Mouse (Mus musculus) spleen, adult 18-20 months (tissue): ENCODE measurements around the gene Tff3.

Source experiments
- DNase-seq, 2 experiments: peaks; one replicate each; pipeline ENCODE4 v3.0.0; 2022; ENCODE audit warnings: mixed read lengths in 2 of 2

Gene Tff3

DNA sequence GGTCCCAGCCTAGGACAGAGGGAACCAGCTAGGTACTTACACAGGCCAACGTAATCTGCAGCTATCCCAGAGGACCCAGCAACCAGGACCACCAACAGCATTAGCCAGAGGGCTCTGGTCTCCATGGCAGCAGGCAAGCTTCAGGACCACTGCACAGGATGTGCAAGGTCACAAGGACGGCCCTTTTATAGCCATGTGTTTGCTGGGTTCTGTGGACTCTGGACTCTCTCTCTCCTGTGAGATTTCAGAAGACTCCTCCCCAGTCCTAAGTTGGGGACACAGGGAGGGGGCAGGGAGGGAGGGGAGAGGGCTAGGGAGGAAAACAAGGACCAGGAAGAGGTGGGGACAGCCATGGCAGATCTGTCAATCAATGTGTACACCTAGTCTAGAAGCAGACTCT is at the start of gene Tff3:
Gene Tff3, minus strand, starts transcription at position 195 of the 400 bp plus-strand sequence.
- DNase-seq = no peak

GRCm38 (mm10) chr17:31176321-31176720 is 46.9 kb upstream of the Tff3 start:
- DNase-seq = no peak

DNA sequence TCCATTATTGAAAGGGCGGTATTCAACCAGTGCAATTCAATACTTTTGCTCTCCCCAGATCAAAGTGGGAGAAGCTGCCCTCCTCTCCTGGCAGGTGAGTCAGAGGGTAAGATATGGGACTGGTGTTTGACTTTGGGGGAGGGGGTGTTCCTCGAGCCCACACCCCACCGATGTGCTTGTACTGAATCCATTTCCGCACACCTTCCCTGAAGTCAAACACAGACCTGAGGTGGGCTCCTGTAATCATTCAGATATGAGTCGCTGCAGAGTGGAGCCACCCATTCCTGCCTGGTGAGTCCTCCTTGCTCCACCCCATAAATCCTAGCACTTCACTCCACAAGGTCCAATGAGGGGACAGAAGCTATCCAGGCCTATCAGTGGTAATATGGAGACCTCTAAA is 40.4 kb upstream of the Tff3 start:
- DNase-seq = no peak

- no peak for DNase-seq
These were observed 35.7 kb upstream of the Tff3 start, which contains the start of gene Tff1 for GRCm38 (mm10) chr17:31165127-31165526. TSS of gene Tff1 (minus strand) at chr17:31165277.

DNA sequence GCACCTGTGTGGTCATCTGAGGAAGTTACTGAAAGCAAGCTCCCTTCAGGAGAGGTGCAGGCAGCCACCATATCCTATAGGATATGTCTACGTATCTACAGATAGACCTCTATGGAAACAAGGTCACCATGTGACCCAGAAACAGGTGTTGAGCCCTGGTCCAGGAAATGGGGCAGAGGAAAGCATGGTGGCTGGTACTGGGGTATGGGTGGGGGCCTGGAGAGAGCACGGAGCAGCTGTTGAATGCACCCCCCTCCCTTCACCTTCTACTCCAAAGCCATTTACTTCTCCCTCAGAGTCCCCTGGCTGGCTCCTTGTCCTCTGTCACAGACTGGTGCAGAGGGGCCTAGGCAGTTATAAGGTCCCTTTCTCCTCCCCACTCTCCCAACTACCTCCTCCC is 34.4 kb upstream of the Tff3 start:
- no peak for DNase-seq

GRCm38 (mm10) chr17:31162607-31163006 is 33.2 kb upstream of the Tff3 start:
- DNase-seq = no peak

DNA sequence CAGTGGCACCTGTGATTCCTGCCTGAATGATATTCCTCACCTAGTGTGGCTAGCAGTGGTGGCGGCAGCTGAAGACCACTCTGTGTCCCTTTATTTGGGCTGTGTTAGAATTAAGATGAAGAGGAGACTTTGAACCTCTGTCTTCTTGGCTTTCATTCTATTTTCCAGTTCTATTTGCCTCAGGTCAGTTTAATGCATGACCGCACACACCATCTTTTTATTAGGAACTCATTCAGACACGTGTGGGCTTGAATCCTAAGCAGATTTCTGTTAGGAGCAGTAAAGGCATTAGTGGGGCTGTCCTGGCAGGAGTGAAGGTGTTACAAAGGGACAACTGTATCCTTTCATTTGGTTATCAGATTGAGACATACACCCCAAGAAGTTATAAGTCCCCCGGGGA is 30.8 kb upstream of the Tff3 start:
- no peak for DNase-seq

GRCm38 (mm10) chr17:31157921-31158320 is 28.5 kb upstream of the Tff3 start:
- DNase-seq = no peak

- DNase-seq = no peak
These were observed 24.3 kb upstream of the Tff3 start for GRCm38 (mm10) chr17:31153785-31154184.

DNA sequence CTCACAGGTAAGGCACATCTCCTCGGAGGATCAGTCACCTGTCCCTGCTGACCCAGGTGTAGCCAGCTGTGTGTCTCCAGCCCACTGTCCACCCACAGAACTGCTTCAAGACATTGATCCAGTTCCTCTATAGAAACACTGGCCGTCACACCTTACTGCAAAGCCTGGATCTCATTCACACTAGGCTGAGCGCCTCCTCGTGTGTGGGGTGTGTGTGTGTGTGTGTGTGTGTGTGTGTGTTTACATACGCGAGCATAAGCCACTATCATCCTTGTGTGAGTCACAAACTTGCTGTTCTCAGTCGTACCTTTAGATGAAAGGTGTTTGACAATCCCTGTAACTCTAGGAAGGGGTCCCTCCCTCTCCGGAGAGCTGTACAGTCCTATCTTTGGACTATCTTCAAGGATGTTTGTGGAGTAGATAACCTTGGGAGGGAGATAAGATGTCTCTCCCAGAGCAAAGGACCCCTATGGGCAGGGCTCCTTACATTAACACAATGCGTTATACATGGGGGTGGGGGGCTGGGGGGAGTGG is 23.6 kb upstream of the Tff3 start:
- no peak for DNase-seq

- no peak for DNase-seq
These were observed 23.1 kb upstream of the Tff3 start for GRCm38 (mm10) chr17:31152512-31152911.

DNA sequence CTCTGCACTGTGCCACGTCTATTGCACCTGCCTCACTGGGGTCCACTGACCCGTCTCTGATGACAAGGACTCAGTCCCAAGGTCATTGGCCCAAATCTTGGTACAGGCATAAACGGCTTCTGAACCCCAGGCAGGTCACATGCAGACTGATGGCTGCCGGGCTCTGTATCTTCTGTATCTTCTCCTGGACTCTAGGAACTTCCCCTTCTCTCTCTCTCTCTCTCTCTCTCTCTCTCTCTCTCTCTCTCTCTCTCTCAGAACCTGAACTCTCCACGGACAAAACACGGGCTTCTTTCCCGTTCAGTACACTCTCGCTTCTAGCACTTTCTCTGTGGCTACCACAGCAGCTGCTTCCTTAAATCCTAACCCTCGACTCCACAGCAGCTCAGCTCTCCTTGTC is 16.6 kb upstream of the Tff3 start:
- DNase-seq = no peak

GRCm38 (mm10) chr17:31144040-31145037 is 14.9 kb upstream of the Tff3 start, which contains the start of gene Tff2:
TSS of gene Tff2 (minus strand) at chr17:31144282.
- no peak for DNase-seq

- no peak for DNase-seq
These were observed 12.7 kb upstream of the Tff3 start for GRCm38 (mm10) chr17:31142116-31142515.

DNA sequence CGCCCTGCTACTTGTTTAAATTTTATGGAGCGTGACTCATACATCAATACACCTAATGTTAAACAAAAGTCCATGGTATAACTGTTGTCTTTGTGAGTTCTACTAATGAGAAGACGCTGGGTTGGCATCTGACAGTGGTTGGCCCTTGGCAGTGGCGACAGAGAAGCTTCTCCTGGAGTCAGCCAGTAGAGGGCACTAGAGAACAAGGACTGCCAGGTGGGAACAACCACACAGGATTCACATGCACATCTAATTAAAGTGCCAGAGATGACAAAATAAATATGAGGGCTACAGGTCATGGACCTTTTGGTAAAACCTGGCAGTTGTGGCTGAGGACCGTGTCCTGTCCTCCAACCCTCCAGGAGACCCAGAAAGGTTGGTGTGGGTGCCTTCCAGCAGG is 9.0 kb upstream of the Tff3 start:
- peak; percentile 19 to 43 for DNase-seq

- no peak for DNase-seq
These were observed 7.4 kb upstream of the Tff3 start for GRCm38 (mm10) chr17:31136821-31137220.

GRCm38 (mm10) chr17:31136291-31136690 is 6.8 kb upstream of the Tff3 start:
- no peak for DNase-seq

DNA sequence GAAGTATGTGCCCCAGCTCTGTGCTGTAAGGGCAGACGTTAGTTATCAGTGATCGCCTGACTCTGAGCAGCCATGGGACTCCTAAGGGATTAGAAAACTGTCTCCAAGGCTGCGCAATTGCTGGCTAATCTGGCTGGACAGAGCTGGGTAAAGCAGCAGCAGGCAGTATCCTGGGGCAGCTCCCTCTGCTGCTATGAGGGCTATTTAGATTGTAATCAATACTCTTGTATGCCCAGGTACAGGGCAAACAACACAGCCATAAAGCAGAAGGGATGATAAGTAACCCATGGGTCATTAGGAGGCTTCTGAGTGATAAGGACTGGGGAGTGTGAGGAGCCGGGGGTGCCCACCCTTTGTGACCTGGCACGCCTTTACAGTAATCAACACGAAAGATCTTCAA is 5.5 kb upstream of the Tff3 start:
- no peak for DNase-seq

DNA sequence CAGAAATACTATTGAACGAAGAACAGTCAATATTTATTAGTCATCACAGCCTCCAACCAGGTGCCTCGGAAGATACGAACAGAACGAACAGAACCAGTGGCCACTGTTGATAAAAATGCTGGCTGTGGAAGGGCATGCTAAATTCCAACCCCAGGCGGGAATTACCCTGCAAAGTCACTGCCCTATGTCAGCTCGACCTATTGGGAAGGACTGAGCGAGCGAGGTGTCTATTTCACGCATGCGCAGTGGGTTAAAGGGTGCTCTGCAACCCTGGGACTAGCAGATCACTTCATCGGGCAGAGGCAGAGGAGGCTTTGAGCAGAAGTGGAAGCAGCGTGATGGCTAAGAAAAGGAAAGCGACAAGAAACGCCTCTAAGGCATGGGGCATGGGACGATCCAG is 4.3 kb upstream of the Tff3 start:
- no peak for DNase-seq

DNA sequence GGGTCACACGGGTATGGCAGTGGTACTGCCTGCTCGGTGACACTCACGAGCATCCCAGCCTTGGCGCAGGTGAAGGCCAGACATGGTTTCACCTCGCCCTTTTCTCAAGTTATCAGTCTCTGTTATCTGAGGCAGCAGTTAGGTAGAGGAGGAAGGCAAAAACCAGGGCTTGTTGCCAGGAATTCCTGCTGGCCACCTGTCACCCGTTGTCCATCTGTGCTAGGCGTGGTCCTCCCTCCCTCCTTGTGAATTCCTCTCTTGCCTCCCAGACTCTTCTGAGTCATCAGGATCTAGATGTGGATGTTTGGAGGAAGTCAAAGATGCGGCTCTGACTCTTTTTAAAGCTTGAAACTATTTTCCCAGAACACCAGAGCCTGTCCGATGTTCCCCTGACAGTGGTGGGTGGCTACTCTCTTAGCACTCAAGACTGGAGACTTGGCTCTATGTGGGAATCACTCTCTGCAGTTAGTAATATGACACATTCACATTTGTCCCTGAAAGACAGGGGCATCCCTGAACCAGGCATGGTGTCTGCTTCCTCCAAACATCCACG is 1.9 kb upstream of the Tff3 start:
- DNase-seq = no peak

DNA sequence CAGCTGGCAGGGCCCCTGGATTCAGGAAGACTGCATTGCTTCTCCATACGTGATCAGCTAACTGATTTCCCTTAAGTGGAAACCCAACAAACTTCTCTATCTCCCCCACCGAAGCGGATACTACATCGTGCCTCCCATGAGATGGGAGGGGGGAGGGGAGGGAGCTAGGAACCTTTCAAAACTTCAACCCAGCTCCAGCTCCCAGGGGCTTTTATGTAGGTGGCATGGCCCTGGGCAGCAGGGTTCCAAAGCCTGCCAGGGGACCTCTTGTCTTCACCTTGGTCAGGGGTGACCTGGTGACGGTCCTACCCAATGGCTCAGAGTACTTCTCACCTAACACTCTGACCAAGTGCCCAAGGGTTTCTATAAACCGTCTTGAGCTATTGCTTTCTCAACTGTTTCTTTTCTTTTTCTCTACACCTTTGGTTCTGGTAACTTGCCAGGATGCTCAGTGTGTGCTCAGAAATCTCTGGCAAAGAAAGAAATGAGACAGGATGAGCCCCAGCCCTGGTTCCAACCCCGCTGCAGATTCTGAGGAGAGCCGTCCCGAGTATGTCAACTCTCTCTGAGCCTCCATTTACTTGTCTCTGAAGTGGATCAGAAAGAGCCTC is 633 bp downstream of the Tff3 start:
- DNase-seq = no peak

GRCm38 (mm10) chr17:31125548-31126266 is 3.7 kb downstream of the Tff3 start:
- DNase-seq = no peak

GRCm38 (mm10) chr17:31121975-31122374 is 7.5 kb downstream of the Tff3 start:
- DNase-seq = peak; percentile 20 to 54
